Mouse (Mus musculus) testis, postnatal 14 days (tissue): Measurements from ENCODE around the gene Myom3.

ENCODE experiments used
- DNase-seq: peaks from one replicate; pipeline ENCODE4 v3.0.0; 2021; ENCODE audit warnings: low spot score

The Myom3 gene

DNA sequence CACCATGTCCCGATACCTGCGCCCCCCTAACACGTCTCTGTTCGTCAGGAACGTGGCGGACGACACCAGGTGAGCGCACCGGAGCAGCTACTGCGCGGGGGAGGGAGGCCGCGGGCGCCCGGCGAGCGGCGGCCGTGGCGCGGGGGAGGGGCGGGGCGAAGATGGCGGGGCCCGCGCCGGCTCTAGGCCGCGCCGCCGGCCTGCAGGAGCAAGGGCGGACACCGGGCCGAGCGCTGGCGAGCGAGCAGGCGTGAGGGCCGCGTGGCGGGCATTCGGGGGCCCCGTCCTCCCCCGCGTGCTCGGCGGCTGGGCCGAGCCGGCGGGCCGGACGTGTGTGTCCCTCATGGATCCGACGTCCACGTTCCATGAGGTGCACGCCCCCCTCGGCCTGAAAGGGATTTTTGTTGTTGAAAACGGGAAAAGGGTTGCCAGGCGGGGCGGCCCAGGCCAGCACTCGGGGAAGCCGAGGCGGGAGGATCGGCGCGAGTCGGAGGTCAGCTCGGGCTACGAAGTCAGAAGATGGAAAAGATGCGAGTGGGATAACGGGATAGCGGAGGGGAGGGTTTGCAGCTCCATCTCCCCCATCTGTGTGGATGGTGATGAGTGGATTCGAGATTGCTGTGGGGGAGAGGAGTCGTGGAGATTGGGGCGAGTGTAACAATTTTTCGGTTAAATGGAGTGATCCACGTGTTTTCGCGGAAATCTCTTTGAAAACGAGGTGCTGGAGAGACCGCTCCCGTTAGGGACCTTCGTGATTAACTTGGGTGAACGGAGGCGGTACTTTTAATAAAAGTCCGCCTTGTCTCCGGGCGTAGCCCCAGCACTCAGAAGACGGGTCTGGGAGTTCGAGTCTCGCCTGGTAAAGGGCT is 96.9 kb downstream of the Myom3 start:
- peak; percentile 84 for DNase-seq

DNA sequence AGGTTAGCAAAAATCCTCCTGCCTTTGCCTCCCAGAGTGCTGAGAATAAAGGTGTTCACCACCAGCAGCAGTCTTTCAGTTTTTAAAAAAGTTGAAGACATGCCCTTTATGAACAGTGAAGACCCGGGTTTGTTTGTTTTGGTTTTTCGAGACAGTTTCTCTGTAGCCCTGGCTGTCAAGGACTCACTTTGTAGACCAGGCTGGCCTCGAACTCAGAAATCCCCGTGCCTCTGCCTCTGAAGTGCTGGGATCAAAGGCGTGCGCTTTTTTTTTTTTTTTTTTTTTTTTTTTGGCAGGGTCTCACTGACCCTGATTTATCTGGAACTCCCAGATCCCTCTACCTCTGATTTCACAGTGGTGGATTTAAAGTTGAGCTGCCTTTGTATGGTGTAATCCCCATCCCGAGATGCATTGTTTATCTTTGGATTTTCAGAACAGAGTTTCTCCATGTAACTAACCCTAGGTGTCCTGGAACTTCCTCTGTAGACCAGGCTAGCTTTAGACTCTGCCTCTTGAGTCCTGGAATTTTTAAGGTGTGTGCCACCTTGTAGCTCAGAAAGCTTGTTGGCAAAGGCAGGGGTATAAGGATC is 98.2 kb downstream of the Myom3 start:
- DNase-seq = no peak
